Mouse (Mus musculus): ENCODE data around the gene Slc5a5.
A peak's percentile ranks its signal among the peaks of the same experiment; 100 is the strongest.

The Slc5a5 gene

DNA sequence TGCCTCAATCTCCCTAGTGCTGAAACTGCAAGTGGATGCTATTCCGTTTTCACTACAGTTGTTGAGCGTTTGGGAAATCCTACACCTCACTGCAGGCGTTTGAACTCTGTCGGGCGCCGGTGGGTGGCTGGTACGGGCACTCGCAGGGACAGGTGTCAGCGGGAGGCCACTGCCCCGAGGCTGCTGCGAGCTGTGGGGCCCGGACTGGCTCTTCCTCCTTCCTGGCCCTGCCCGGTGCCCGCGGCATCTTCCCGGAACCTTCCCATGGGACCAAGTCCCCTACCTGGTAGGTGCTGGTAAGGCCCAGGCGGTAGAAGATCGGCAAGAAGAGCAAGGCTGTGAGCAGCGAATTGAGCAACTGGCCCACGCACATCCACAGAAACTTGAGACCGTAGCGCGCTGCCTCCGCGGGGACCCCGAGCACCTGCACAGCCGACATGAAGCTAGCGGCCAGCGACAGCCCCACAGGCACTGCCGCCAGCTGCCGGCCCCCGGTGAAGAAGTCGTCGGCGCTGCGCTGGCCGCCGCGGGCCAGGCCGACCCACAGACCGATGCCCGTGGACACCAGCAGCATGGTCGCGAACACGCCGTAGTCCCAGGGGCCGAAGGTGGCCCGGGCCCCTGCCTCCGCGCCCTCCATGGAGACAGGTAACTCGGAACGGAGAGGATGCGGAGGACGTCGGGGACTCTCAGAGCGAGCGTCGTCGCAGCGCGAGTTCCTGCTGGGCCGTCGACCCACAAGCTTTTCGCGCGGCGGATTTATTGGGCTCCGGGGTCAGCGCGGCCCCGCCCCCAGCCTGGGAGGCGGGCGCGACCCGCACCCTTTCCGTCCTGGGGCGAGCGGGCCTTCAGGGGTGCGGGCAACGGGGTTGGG lies at the start of gene Slc5a5:
Gene Slc5a5, minus strand, starts transcription at position 736 of the 874 bp plus-strand sequence.
- no peak for DNase-seq (ENCODE audit: low spot score in 2 of 2)

DNA sequence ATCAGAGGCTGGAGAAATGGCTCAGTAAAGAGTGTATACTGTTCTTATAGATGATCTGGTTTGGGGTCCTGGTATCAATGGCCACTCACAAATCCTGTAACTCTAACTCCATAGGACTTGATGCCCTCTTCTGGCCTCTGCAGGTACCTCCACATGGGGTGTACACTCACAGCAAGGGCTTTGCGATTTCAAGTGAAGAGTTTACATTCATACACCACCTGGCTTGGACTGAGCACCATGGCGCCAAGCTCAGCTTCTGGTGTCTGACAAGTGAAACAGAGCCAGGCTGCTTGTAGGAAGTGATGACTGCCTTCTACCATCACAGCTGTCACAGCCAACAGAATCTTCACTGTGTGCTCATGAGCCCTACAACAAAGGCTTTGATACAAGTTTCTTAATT lies 48.9 kb upstream of the Slc5a5 start:
- DNase-seq (ENCODE audit: low spot score in 2 of 2) = no peak

DNA sequence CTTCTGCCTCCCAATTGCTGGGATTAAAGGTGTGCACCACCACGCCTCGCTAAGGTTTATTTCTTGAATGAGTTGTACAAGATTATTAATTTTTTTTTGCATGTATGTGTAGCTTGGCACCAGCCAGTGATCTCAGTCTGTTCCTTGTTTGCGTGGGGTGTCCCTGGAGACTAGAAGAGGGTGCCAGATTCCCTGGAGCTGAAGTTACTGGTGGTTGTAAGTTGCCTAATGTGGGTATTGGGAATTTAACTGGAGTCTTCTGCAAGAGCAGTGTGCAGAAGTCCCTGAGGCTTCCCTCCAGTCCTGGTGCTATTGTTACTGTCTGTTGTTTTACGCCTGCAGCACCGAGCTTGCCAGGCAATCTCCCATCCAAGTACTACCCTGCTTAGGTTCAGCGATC lies 44.6 kb upstream of the Slc5a5 start:
- DNase-seq (ENCODE audit: low spot score in 2 of 2) = no peak

GRCm38 (mm10) chr8:70934786-70935185 lies 42.2 kb upstream of the Slc5a5 start:
- no peak for DNase-seq (ENCODE audit: low spot score in 2 of 2)

- DNase-seq (ENCODE audit: low spot score in 2 of 2) = no peak
These were observed 40.5 kb upstream of the Slc5a5 start for GRCm38 (mm10) chr8:70933036-70933435.

DNA sequence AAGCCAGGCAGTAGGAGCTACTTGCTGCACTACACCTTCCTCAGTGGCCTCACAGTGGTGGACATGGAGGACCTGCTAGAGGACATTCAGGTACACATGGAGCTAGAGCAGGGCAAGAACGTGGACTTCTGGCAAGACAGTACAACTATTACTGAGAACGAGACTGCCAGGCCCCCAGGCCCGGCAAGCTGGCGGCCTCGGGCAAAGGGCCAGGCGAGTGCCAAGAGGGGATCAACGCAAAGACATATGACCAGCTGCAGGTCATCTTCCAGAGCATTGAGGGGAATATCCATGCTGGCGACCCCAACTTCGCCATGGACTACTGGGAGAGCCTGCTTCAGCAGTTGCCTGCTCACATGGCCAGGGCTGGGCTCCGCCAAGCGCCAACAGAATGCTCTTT lies 39.2 kb upstream of the Slc5a5 start:
- no peak for DNase-seq (ENCODE audit: low spot score in 2 of 2)

GRCm38 (mm10) chr8:70928778-70929322 lies 36.3 kb upstream of the Slc5a5 start:
- DNase-seq (ENCODE audit: low spot score in 2 of 2) = peak; percentile 38 to 47

DNA sequence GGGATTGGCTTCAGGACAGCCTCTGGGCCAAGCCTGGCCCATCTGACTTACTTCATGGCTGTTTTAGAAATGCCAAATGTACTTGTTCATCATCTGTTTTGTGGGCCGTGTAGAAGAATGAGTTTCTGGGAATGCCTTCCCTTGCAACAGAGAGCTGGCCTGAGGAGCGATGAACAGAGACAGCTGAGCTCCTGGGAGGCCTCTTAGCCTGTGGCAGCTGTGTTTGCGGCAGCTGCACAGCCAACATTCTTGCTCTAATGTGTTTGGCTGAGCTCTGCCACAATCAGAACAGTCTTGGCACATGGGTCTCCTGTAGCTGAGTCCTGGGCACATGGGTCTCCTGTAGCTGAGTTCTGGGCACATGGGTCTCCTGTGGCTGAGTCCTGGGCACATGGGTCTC lies 35.5 kb upstream of the Slc5a5 start:
- DNase-seq (ENCODE audit: low spot score in 2 of 2) = peak; percentile 37 to 44

DNA sequence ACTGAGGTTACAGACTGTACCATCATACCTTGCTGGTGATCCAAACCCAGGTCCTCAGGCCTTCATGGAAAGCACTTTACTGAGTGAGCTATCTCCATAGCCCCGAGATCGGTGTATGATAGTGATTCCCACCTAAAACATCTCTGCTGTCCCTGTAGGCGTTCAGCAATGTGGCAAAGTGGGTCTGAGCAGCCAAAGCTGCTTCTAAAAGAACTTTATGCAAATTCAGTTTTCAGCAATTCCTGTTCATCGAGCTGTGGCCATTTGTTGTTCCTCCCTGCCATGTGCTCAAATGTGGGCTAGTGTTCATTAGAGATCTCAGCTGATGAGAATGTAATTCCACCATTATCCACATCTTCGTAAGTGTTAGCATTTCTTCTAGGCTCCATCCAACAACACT lies 33.8 kb upstream of the Slc5a5 start:
- DNase-seq (ENCODE audit: low spot score in 2 of 2) = no peak

DNA sequence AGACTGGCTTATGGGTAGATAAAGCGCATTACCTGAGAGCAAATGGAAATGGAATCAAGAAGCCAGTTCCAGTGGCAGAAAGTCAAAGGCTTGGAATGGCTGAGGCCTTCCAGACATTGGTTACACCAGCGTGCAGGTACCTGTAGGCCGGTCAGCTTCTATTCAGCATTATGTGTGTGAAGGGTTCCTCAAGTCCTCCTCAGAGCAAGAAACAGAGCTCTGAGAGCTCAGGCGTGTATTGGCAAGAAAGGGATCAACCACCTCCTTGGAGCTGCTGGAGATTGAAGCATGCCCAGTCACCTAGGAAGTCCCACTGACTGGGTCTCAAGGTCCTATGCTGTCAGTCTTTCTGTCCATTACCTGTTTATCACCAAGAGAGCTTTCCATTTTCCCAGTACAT lies 33.2 kb upstream of the Slc5a5 start:
- DNase-seq (ENCODE audit: low spot score in 2 of 2) = no peak

- DNase-seq (ENCODE audit: low spot score in 2 of 2) = no peak
These were observed 31.6 kb upstream of the Slc5a5 start for GRCm38 (mm10) chr8:70924151-70924550.

DNA sequence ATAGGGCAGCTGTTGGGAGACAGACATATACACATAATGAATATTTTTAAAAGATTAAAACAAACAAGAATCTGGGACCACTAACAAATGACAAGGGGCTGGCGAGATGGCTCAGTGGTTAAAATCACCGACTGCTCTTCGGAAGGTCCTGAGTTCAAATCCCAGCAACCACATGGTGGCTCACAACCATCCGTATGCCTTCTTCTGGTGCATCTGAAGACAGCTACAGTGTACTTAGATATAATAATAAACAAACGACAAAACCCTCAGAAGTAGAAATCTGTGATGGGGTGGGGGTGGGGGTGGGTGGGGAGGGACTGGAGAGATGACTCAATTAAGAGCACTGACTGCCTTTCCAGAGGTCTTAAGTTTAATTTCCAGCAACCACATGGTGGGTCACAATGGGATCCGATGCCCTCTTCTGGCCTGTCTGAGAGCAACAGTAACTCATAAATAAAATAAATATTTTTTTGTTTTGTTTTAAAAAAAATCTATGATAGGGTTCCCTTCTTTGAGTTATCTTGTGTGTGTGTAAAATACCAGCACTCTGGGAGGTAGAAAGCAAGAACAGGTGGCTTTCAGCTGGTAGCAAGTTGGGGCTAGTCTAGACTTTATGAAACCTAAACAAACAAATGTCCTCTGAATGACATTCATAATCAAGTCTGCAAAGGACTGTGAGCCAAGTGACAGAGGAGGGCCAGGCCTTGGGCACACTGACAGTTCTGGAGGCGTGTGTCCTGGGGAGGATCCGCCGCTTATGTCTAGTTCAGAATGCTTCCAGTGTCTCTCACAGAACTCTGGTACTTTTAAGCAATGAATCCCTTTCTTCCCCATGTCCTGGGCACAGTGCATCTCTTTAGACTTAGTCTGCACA lies 27.7 kb upstream of the Slc5a5 start:
- no peak for DNase-seq (ENCODE audit: low spot score in 2 of 2)

GRCm38 (mm10) chr8:70914704-70915103 lies 22.1 kb upstream of the Slc5a5 start:
- no peak for DNase-seq (ENCODE audit: low spot score in 2 of 2)

DNA sequence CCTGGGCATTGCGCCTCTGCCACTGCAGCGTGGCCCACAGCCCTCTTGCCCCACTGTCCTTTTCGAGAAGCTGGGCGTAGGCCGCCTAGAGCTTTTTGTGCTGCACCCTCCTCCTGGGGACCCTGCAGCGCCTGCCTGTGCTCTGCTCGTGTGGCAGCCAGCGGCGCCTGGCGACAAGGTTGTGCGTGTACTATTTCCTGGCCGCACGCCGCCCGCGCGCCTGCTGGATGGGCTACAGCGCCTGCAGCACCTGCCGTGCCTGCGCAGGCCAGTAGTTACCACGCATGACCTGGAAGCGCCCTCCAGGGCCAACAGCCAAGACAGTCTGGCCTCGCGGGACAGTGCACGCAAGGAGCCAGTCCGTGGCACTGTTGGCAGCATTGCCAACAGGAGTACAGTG lies 21.0 kb upstream of the Slc5a5 start:
- no peak for DNase-seq (ENCODE audit: low spot score in 2 of 2)

DNA sequence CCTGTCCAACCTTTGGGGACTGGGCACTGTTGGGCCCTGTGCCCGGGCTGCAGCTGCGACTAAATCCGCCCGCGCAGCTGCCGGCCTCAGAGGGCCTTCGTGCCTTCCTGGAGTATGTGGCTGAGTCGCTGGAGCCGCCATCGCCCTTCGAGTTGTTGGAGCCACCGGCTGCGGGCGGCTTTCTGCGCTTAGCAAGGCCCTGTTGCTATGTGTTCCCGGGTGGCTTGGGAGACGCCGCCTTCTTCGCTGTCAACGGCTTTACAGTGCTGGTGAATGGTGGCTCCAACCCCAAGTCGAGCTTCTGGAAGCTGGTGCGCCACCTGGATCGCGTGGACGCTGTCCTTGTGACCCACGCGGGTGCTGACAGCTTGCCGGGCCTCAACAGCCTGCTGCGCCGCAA lies 20.4 kb upstream of the Slc5a5 start:
- DNase-seq (ENCODE audit: low spot score in 2 of 2) = no peak

- no peak for DNase-seq (ENCODE audit: low spot score in 2 of 2)
These were observed 19.0 kb upstream of the Slc5a5 start for GRCm38 (mm10) chr8:70911596-70911995.

DNA sequence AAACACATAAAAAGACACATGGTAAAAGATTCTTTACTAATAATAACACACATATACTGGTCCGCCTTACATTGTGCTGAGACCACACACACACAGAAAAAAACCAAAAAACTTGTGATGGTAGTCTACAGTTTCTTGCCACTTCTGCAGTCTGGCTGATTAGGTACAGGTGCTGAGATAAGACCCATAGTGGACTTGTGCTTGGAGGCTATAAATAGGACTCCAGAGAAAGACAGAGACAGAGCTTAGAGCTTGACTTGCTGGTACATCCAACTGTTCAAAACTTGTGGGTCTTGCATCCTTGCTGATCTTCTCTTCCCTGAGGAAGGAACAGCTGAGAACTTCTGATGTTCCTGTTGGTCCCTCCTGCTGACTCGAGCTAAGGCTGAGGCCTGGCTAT lies 15.0 kb upstream of the Slc5a5 start:
- no peak for DNase-seq (ENCODE audit: low spot score in 2 of 2)

GRCm38 (mm10) chr8:70905831-70906736 lies 13.5 kb upstream of the Slc5a5 start, which contains the start of gene Map1s:
TSS of gene Map1s (plus strand) at chr8:70905932.
- DNase-seq (ENCODE audit: low spot score in 2 of 2) = peak; percentile 58 to 66

- no peak for DNase-seq (ENCODE audit: low spot score in 2 of 2)
These were observed 12.9 kb upstream of the Slc5a5 start for GRCm38 (mm10) chr8:70905463-70905830.

DNA sequence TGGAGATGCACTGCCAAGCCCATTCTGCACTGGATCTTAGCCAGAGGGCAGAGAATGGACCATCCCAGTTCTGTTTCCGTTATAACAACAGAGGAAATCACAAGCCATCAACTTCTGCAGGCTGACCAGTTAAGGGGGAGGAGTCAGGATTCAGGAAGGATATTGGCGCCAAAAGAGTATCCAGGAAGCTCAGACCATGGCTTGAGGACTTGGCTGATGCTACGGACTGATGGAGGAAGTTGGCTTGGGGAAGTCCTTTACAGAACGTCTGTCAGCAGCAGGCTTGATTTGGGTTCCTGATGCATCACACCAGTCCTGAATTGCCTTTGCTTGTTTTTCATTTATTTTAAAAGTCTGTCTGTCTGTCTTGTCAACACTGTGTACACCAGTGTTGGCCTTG lies 12.0 kb upstream of the Slc5a5 start:
- DNase-seq (ENCODE audit: low spot score in 2 of 2) = peak; percentile 55 to 84

DNA sequence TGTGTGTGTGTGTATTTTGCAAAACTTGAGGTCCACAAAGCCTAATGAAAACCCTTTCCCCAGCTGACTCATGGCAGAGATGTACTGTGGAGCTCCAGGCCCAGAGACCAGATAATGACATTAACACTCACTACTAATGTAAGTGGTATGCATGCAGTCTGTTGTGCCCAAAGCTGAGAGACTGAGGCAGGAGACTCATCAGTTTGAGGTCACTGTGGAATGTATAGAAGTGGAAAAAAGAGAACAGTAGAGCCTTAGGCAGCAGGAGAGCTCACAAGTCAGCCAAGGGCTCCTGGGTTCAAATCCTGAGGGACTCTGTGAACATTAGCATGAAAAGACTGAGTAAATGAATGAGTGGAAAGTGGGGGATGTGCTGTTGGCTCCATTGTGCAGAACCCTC lies 11.0 kb upstream of the Slc5a5 start:
- DNase-seq (ENCODE audit: low spot score in 2 of 2) = no peak
